Mouse (Mus musculus) ES-CJ7 (cell line): Measurements from ENCODE around the gene Psma5.

Experiments
- DNase-seq: peaks from one replicate; pipeline ENCODE4 v3.0.0; 2011; ENCODE audit warnings: low read depth, low spot score

The Psma5 gene

DNA sequence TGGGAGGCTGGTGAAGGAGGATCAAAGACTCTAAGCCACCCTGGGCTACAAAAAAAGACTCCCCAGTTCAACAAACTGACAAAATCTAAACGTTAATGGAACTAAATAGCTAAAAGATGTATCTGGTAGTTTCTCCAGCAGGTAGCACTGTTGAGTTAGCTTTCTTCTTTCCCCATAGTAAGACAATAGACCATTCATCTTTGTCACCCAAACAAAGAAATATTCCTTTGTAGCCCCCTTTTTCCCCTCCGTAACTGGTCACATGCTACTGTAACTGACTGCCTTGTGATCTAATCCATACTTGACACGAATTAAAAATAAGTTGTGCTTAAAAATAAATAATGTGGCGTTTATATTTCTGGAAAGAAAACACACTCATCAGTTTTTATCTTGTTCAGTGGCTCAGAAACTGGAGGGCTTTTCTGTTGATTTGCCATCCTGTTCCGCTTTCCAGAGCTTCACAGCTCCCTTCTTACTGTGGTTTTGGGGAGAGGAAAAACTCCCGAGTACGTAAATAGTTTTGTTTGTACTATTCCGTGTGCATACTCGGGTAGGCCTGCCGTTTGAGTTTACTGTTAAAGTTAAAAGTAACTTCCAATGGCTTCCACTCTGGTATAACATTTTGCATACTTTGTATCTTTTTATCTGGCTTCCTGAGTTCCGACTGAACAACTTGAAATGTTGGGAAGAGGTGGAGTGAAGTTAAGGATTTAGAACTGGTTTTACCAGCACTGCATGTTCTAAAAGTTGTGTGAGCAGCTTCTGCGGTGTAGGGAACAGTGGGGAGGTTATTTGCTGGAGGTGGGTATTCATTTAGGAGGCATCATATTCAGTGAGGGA is 25.9 kb downstream of the Psma5 start:
- peak; percentile 52 for DNase-seq

DNA sequence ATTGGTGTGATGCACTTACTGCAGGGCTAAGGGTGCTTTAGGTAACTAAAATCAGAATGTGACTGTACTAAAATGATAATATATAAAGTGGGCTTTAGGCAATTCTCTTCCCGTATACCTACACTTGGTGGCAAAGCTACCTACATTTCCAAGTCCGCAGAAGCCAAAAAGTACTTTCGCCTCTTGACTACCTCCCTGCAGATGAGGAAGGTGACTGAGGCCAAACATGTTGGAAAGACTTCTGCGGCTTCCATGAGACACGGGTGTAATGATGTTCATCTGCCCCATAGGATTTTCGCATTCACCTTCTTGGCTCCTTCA is 26.5 kb downstream of the Psma5 start:
- no peak for DNase-seq

DNA sequence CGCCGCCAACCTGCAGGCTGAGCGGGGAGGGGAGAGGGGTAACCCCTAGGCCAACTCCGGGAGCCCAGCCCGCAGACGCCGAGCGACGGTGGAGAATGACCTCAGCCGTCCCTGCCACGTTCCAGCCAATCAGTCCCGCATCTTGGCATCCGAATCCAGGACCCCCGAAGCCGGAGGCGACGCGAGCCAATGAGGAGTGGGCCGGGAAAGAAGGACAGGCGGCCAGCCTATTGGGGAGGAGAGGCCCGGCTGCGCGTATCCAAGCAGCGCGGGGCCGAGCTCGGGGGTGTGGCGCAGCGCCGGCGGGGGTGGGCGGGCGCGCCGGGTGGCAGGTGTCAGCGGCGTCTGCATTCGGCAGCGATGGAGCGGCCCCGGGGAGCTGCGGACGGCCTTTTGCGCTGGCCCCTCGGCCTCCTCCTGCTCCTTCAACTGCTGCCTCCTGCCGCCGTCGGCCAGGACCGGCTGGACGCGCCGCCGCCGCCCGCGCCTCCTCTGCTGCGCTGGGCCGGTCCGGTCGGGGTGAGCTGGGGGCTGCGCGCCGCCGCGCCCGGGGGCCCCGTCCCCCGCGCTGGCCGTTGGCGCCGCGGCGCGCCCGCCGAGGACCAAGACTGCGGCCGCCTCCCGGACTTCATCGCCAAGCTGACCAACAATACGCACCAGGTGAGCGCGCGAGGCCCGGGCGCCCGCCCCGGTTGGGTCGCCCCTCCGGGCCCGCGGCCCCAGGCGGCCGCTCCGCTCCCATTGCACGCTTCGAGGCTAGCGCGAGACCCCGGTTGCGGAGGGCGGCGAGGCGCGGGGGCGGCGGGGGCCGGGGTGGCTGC is 27.3 kb downstream of the Psma5 start, which contains the start of gene Sort1:
Sort1 (plus strand) TSS at position 302 of the 821 bp plus-strand sequence.
- DNase-seq = peak; percentile 89

GRCm38 (mm10) chr3:108285078-108285711 is 28.5 kb downstream of the Psma5 start:
- DNase-seq = no peak

DNA sequence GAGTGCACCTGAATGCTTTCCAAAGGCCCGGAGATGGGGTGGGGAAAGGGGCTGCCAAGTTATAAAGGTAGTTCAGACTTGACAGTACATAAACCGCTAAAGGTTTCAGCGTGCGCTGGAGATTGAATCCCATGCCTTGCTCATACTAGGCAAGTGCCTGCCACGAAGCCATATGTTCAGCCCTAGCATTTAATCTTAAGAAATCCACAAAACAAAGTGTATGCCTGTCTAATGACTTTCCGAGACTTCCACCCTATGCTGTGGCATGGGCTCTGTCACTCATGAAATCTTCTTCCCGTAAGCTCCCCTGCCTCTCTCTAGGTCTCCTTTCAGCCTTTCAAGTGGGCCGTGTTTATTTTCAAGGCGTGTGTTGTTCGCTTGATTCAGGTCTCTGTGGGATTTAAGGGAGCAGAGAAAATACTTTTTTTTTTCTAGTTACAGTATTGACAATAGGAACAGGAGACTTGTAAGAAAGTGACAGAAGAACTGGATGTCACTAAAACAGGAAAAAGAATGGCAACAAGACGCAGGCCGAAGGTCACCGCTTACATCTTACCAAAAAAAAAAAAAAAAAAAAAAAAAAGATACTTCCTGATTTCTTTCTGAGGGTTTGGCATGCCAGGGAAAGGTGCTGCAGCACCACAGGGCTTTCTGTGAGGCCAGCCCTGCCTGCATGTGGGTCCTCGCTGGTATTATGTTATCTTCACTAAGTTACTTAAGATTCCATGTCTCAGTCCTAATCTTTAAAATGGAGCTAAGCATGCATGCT is 30.1 kb downstream of the Psma5 start:
- DNase-seq = no peak

DNA sequence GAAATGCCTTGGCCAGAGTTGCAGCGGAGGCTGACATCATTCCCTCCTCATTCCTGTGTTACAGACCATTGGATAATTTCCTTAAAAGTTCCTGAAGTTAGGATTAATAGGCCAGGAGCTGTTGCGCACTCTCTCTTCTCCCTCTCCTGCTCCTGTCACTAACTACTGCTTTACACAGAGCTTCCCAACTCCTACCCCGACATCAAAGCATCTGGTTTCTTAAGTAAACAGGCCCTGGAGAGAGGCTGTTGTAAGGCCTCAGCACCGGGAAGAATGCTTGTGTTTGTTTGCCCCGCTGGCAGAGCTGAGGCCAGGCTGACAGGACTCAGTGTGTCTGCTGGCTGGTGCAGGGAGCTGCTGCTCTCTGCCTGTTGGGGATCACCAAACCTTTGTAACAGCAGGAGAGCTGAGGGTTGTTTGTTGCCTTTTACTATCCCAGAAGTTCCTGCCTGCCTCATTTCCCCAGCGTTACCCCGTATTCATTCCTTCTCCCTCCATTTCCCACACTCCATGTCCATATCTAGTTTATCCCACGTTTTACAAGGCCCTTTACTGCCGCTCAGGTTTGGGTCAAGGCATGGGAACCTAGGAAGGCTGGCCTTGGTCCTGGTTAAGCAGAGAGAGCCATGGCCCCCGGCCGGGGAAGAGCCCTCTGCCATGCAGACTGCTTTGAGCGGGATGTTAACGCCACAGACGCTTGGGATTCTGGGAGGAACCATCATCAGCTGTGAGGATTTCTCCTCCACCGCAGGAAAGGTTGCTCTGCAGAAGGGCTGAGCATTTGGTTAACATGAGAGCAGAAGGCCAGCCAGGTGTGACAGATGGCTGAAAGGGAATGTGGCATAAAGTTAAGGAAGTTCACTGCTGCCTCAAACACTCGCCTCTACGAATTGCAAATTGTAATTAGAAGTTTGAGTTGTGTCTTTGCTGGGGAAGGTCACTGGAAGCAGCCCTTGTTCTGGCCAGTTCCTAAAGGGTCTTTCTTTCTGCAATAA is 31.4 kb downstream of the Psma5 start:
- DNase-seq = no peak

- DNase-seq = no peak
Observed at GRCm38 (mm10) chr3:108289311-108290130, 32.8 kb downstream of the Psma5 start.

GRCm38 (mm10) chr3:108291036-108291799 is 34.5 kb downstream of the Psma5 start:
- DNase-seq = peak; percentile 67

DNA sequence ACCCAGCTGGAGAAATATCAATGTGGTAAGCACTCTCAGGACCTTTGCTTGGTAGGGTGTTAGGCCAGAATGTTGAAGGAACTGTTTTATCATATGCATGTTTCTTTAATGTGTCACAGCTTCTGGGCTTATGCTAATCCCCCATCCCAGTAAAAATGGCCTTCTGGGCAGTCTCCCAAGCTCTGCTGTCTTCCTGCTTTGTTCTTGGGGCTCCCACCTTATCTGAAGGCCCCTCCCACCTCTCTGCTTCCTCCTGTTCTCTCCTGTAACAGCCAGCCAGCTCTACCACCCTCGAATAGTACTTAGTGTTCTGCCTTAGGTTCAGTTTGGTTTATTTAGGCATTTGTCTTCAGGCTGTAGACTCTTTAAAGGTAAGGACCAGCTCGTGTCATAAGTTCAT is 37.7 kb downstream of the Psma5 start:
- no peak for DNase-seq

- peak; percentile 28 for DNase-seq
Observed at GRCm38 (mm10) chr3:108295379-108296219, 38.9 kb downstream of the Psma5 start.

- DNase-seq = peak; percentile 42
Observed at GRCm38 (mm10) chr3:108296220-108297049, 39.7 kb downstream of the Psma5 start.

DNA sequence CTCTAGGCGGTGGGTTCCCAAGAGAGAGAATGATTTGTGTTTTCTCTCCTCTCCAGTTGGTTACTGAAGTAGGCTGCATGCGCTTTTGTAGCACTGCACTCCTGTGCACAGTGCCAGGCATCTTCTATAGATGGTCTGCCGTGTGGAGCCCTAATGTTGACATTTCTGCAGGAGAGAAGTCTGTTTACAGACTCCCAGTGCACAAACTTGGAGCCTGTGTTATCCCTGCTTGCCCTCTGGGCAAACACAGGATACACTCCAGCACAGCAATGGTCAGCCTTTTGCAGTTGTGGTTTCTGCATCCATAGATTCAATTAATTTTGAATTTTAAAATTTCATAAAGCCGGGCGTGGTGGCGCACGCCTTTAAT is 40.3 kb downstream of the Psma5 start:
- no peak for DNase-seq

DNA sequence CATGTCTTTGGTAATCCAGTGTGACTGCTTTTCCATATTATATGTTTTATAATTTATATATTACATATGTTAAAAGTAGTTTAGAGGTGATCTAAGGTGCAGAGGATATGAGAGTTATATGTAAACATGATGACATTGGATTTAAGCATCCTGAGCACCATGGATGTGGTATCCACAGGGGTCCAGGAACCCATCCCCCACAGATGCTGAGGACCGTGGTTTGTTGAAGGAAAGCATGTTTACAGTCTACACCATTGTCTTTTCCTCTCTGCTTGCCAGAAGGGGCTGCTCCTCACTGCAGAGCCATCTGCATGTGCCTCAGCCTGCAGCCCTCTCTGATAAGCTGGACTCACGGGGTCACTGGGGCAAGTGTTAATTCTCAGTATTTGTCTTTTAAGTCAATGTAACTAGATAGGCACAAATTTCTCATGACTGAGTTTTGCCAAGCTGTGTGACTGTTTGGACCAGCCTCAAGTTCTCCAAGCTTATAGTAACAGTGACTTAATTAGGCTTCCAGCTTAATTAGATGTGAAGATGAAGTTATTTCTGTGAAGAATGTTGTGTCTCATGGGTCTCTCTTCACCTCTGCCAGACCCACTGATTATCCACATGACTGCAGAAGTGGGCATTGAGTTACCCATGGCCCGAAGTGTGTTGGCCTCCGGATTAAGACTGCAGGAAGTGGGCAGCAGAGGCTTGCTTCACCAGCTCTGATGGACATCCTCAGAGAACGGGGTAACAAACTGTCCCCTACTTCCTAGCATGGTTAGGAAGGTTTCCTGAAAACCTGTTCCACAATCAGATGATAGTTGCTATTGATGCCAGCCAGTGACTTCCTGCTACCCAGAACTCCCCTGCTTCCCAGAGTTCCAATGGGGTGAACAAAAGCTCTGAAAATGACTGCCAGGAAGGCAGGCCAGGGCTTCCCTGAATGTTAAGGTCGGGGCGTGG is 41.2 kb downstream of the Psma5 start:
- no peak for DNase-seq

DNA sequence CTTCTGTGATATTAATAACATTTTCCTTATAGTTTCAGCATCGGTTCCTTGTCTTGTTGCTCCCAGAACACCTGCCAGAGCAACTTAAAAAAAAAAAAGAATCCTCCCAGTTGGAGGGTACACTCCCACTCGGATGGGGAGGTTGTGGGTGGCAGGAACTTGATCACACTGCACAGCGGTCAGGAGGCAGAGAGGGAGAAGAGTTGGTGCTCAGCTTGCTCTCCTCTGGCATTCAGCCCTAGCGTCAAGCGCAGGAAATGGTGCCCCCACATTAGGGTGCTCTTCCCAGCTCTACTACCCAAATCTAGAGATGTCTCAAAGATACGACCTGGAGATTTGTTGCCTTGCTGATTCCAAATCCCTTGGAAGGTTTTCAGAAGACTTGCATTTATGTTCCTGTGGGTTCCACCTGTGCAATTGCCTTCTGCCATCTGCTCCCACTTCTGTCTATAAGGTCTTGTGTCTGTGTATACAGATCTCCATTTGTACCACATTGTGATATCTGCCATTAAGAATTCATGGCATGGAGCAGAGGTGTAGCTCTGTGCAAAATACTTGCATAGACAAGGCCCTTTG is 43.8 kb downstream of the Psma5 start:
- no peak for DNase-seq

DNA sequence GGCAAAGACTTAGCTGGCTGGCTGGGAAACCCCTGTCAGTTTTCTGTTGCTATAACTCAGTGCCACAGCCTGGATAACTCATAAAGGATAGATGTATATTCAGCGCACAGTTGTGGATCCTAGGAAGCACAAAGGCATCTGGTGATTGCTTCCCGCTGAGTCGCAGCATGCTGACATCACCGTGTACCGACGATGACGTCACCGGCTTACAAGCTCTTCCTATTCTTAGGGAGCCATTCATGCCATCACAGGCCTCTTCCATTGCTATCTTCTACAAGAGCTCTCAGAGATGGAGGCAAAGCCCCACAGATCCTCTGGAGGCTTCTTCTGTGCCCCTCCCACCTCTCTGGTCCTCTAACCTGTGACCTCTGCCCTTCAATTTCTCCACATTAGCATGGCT is 47.0 kb downstream of the Psma5 start:
- peak; percentile 53 for DNase-seq
